Mouse (Mus musculus) monocyte, adult 2 months (primary cell): ENCODE data around the gene Icam1.
"Not testable (repeated sequence)": the region's sequence is repeated elsewhere in the genome, so short reads cannot be mapped to it uniquely, and the experiment has no call there.

Experiments
- DNase-seq, 2 experiments: peaks; one replicate each; pipeline ENCODE4 v3.0.0; 2022; ENCODE audit warnings: low spot score in 2 of 2, low read depth in 1 of 2

Icam1 gene

DNA sequence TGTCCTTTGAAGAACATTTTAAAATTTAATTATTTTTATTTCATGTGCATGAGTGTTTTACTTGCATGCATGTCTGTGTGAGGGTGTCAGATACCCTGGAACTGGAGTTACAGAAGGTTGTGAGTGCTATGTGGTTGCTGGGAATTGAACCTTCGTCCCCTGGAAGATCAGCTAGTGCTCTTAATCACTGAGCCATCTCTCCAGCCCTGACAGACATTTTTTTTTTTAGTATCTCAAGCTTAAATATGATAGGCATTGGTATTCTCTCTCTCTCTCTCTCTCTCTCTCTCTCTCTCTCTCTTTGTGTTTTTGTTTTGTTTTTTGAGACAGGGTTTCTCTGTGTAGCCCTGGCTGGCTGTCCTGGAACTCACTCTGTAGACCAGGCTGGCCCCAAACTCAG is 29.0 kb downstream of the Icam1 start:
- not testable (repeated sequence) for DNase-seq

- DNase-seq: no peak
Measured at GRCm38 (mm10) chr9:21045235-21045634, 29.4 kb downstream of the Icam1 start.

DNA sequence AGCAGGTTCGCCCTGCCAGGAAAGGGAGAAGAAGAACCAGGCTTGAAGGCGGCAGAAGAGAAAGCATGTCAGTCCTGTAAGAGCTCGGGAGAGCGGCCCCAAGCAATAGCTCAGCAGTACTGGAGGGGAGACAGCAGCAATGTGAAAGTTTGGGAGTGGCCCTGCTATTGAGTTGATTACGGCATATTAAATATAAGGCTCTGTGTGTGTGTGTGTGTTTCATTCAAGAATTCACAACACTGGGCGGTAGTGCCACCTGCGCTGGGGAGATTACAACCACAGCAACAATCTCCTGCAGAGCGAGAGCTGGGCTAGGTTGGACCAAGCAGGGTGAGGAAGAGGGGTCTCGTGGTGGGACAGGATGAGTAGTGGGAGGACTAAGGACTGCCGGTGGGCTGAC is 35.8 kb downstream of the Icam1 start:
- DNase-seq: no peak

DNA sequence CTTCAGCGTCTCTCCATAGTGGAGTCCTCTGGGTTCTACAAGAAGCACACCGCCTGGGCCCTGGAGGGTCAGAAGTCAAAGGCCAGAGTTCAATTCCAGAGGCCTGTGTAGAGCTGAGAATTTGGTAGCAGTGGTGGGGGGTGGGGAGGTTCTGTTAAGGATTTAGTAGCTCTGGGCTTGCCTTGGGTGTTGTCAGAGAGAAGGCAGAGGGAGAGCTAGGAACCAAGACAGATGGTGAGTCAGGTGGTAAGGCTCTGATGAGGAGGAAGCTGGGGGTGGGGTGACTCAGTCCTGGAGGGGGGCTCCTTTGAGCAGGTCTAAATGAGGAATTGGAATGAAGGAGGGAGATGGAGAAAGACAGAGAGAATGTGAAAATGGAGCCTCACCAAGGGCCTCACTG is 47.1 kb downstream of the Icam1 start:
- no peak for DNase-seq

GRCm38 (mm10) chr9:21067006-21067684 is 51.4 kb downstream of the Icam1 start, which contains the start of gene Zglp1:
Zglp1 (minus strand) TSS chr9:21067093.
- DNase-seq: no peak

DNA sequence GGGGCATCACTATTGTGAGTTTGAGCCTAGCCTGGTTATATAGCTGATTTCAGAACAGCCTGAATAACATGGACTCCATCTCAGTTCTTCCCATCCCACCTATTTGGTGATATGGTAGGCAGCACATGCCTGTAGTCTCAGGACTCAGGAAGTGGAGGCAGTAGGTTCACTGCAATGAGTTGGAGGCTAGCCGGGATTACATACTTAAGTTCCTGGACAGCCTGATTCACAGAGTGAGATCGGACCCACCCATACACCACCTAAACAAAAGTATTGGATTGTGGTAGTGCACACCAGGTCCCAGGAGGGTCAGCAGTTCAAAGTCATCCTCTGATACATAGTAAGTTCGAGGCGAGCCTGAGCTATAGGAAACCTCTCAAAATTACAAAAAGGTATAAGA is 56.9 kb downstream of the Icam1 start:
- no peak for DNase-seq

GRCm38 (mm10) chr9:21073044-21073840 is 57.5 kb downstream of the Icam1 start, which contains the start of the genes Gm49373 and Fdx1l:
Gm49373 (minus strand) TSS chr9:21073096.
Fdx1l (minus strand) TSS chr9:21073614.
- peak; percentile 56 to 77 for DNase-seq

DNA sequence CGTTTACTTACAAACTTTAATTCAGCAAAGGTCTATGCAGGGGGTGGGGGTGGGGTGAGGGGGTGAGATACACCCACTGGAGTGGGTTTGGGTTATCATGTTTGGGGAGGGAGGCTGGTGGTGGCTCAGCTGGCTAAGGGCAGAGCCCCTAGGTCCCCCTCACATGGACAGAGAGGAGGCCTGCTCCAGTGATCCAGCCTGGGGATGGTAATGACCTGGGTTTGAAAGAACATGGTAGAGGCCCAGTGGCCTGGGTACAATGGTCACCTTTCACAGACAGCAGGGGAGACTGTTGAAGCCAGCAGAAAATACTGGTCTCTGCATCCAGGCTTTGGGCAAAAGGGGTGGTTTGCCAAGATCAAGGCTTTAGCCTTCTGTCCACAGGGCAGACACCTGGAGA is 58.4 kb downstream of the Icam1 start:
- DNase-seq: no peak

GRCm38 (mm10) chr9:21075625-21076024 is 59.8 kb downstream of the Icam1 start:
- no peak for DNase-seq
